15 mouse cellular contexts compared by ENCODE assay signal in genomic region chr11:120798244-120798643, GRCm38 (mm10).
"Had no signal": no experiment of that assay in that cellular context is flagged by ENCODE, and none has a peak within 500 bp of the region (broad histone marks: within the 10 kb centered on the region; RNA-seq: fewer than 3 reads in every experiment).

No protein-coding gene starts in this region.

- ATAC-seq: forebrain, postnatal 0 days; hindbrain, embryonic 16.5 days; intestine, embryonic 16.5 days had no signal

- DNase-seq: forebrain, postnatal 0 days; gastrocnemius, postnatal 14 days; gastrocnemius, postnatal 36 days; heart, adult 18-20 months; heart, postnatal 10 days; heart, postnatal 4 days; kidney, adult 11 months; kidney, adult 2 months; kidney, adult 9 months; kidney, postnatal 14 days; kidney, postnatal 36 days; layer of hippocampus, postnatal 36 days; left cerebral cortex, postnatal 4 days had no signal
